Mouse (Mus musculus) liver, postnatal 0 days (tissue): ENCODE results near the gene Apol7a. TPM values are rescaled to one million over a fixed set of nuclear protein-coding genes. Genes with fewer than 3 reads are reported as not detected.

ENCODE experiments used
- ATAC-seq: fragments of 200-750 bp; cut with Nextera tagmentation; 2 replicates; pipeline ENCODE4 v1.8.0; 2017; ENCODE audit warnings: mild to moderate bottlenecking, moderate library complexity
- DNase-seq: peaks from one replicate; pipeline ENCODE4 v3.0.0-alpha.2; 2016
- H3K27ac ChIP-seq: fragments of 300-500 bp; sonication (generic); 2 replicates; pipeline ENCODE4 v1.5.1; 2014; ENCODE audit warnings: antibody characterized with exemption, moderate library complexity, mild to moderate bottlenecking, low read depth
- H3K27me3 ChIP-seq: fragments of 300-500 bp; sonication (generic); 2 replicates; pipeline ENCODE4 v1.6.1; 2014; ENCODE audit warnings: low read length, control low read depth, mixed read lengths; ENCODE audit not compliant: insufficient read depth
- H3K36me3 ChIP-seq: fragments of 300-500 bp; sonication (generic); replicated peaks from 2 replicates; pipeline ENCODE4 v1.6.1; 2014; ENCODE audit warnings: mild to moderate bottlenecking, control low read depth, low read length, moderate library complexity, mixed read lengths; ENCODE audit not compliant: insufficient read depth
- H3K4me1 ChIP-seq: fragments of 300-500 bp; sonication (generic); 2 replicates; pipeline ENCODE4 v1.6.1; 2014; ENCODE audit warnings: antibody characterized with exemption, mild to moderate bottlenecking, control low read depth; ENCODE audit not compliant: insufficient read depth
- H3K4me2 ChIP-seq: fragments of 300-500 bp; sonication (generic); 2 replicates; pipeline ENCODE4 v1.6.1; 2014; ENCODE audit warnings: low read depth, mild to moderate bottlenecking, low read length, moderate library complexity, mixed read lengths
- H3K4me3 ChIP-seq: fragments of 300-500 bp; sonication (generic); 2 replicates; pipeline ENCODE4 v1.5.1; 2014; ENCODE audit warnings: low read depth, low read length
- H3K9ac ChIP-seq: fragments of 300-500 bp; sonication (generic); replicated peaks from 2 replicates; pipeline ENCODE4 v1.6.1; 2014; ENCODE audit warnings: mild to moderate bottlenecking, moderate library complexity
- H3K9me3 ChIP-seq: fragments of 300-500 bp; sonication (generic); 2 replicates; pipeline ENCODE4 v1.6.1; 2016; ENCODE audit warnings: mild to moderate bottlenecking, control low read depth, low read length, mixed read lengths
- CTCF ChIP-seq: sonication (generic); IDR thresholded peaks from 2 replicates; pipeline ENCODE4 v1.5.1; 2016; ENCODE audit warnings: antibody characterized with exemption, low read depth
- EP300 ChIP-seq: IDR thresholded peaks from 2 replicates; pipeline ENCODE4 v1.6.1; 2016; ENCODE audit warnings: antibody characterized with exemption, low read depth, mild to moderate bottlenecking
- WGBS: fragments of 180-500 bp; shearing (Covaris S2); extraction: QIAGEN DNeasy Blood & Tissue Kit; methylation state at CpG from one replicate; pipeline ENCODE4 v1.1.7; 2014; ENCODE audit not compliant: insufficient replicate concordance; 5-methylcytosine and 5-hydroxymethylcytosine counted together
- polyA plus RNA-seq: library from polyadenylated mRNA; unstranded; fragments of >200 nt; fragmentation: Nextera tagmentation; extraction: Ambion mirVana; gene quantifications from 2 replicates; pipeline ENCODE4 v1.2.1, GENCODE M21; 2015

Gene Apol7a
- polyA plus RNA-seq, 1 experiment from 2014 or later, result 17.6 TPM

GRCm38 (mm10) chr15:77365700-77366570 lies 33.0 kb downstream of the Apol7a start:
- H3K36me3 ChIP-seq, result no peaks in the 10 kb centered on the region
- ATAC-seq (no peak), DNase-seq (no peak)
- no peaks in the 10 kb centered on the region for H3K27me3 ChIP-seq
- no peak overlapping the region for H3K4me2 ChIP-seq
- no peak overlapping the region for H3K4me3 ChIP-seq
- TF ChIP-seq CTCF (no peak), EP300 (no peak)
- WGBS, result 58% methylated on average over 9 of the region's 9 CpGs
- H3K9ac ChIP-seq, result no peak overlapping the region
- no peaks in the 10 kb centered on the region for H3K9me3 ChIP-seq
- no peak overlapping the region for H3K27ac ChIP-seq
- peaks cover 7% of the 10 kb centered on the region for H3K4me1 ChIP-seq

DNA sequence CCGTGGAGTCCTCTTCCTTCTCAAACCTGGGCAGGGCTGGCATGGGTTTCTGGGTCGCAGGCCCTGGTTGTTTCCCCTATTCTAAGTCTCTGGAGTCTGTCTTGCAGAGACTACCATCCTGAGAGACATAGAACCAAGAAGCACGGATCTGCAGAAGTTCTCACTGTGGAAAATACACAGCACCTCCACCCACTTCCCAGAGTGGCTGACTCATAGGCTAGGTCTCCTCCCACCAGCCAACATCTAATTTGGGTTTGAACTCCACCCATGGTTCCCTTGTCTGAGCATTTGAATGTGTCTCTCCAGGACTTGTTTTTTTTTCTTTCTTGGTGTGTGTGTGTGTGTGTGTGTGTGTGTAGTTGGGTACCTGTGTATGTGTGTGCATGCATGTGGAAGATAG lies 34.9 kb downstream of the Apol7a start:
- 66% methylated on average over 3 of the region's 3 CpGs for WGBS
- H3K9me3 ChIP-seq, result no peaks in the 10 kb centered on the region
- H3K27me3 ChIP-seq, result no peaks in the 10 kb centered on the region
- H3K27ac ChIP-seq, result no peak overlapping the region
- DNase-seq, result no peak
- ATAC-seq, result no peak
- no peak overlapping the region for H3K4me3 ChIP-seq
- H3K36me3 ChIP-seq, result no peaks in the 10 kb centered on the region
- peaks cover 7% of the 10 kb centered on the region for H3K4me1 ChIP-seq
- TF ChIP-seq CTCF (no peak), EP300 (no peak)
- H3K9ac ChIP-seq, result no peak overlapping the region
- H3K4me2 ChIP-seq, result no peak overlapping the region

DNA sequence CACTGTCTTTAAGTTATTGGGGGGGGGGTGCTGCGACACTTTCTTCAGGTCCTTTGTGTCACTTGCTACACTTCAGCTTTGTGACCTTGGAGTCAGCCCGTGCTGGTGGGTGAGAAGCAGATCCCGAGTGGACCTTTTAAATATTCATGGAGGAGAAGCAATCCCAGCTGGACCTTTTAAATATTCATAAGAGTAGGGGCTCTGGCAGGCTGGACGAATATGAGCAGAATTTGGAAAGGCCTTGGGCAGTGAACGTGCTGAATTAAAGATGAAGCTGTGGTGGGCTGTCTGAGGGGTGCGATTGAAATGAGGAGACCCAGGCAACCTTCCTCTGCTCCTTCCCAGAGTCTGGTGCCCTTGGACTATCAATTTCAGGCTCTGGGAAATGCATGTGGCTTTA lies 35.3 kb downstream of the Apol7a start:
- no peak overlapping the region for H3K27ac ChIP-seq
- TF ChIP-seq EP300 (no peak), CTCF (no peak)
- peaks cover 7% of the 10 kb centered on the region for H3K4me1 ChIP-seq
- DNase-seq (no peak), ATAC-seq (no peak)
- no peak overlapping the region for H3K4me2 ChIP-seq
- WGBS, result 62% methylated on average over 6 of the region's 6 CpGs
- H3K9me3 ChIP-seq, result no peaks in the 10 kb centered on the region
- H3K9ac ChIP-seq, result no peak overlapping the region
- no peaks in the 10 kb centered on the region for H3K36me3 ChIP-seq
- no peak overlapping the region for H3K4me3 ChIP-seq
- H3K27me3 ChIP-seq, result no peaks in the 10 kb centered on the region

- no peak overlapping the region for H3K4me3 ChIP-seq
- H3K4me1 ChIP-seq, result peaks cover 7% of the 10 kb centered on the region
- no peaks in the 10 kb centered on the region for H3K36me3 ChIP-seq
- DNase-seq, result no peak
- H3K27me3 ChIP-seq, result no peaks in the 10 kb centered on the region
- TF ChIP-seq EP300 (no peak), CTCF (no peak)
- H3K9me3 ChIP-seq, result no peaks in the 10 kb centered on the region
- WGBS, result 38% methylated on average over 5 of the region's 5 CpGs
- no peak overlapping the region for H3K27ac ChIP-seq
- no peak overlapping the region for H3K4me2 ChIP-seq
- no peak overlapping the region for H3K9ac ChIP-seq
- no peak for ATAC-seq
These were observed 36.0 kb downstream of the Apol7a start for GRCm38 (mm10) chr15:77362952-77363351.

- 0 out of 2 replicates have a peak, but pooled peaks cover under 1% of the 10 kb centered on the region for H3K4me1 ChIP-seq
- ATAC-seq, result no peak
- TF ChIP-seq CTCF, result no peak
- H3K9ac ChIP-seq, result no peak overlapping the region
- no peak overlapping the region for H3K27ac ChIP-seq
- 80% methylated on average over 8 of the region's 8 CpGs for WGBS
- H3K4me2 ChIP-seq, result no peak overlapping the region
- no peaks in the 10 kb centered on the region for H3K36me3 ChIP-seq
- H3K27me3 ChIP-seq, result no peaks in the 10 kb centered on the region
- no peaks in the 10 kb centered on the region for H3K9me3 ChIP-seq
- H3K4me3 ChIP-seq, result no peak overlapping the region
- no peak for DNase-seq
These were observed 39.0 kb downstream of the Apol7a start for GRCm38 (mm10) chr15:77359905-77360304.

DNA sequence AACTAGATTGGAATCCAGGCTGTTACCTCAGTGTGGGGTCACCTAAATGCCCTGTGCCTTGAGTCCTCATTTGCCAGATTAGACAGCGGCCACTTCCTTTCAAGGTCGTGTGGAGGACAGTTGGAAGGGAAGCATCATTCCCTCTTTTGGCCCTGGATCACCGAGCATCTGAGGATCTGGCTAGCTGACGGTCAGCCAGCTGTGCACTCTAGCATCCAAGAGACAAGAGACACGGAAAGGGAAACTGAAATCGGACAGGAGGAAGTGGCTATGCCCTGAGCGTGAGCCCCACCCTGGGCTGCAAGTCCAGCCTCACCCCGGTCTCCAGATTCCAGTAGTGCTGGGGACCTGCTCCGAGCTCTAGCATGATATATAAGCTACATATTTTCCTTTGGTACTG lies 39.4 kb downstream of the Apol7a start:
- no peak overlapping the region for H3K4me2 ChIP-seq
- TF ChIP-seq EP300 (no peak), CTCF (no peak)
- no peak for ATAC-seq
- no peaks in the 10 kb centered on the region for H3K9me3 ChIP-seq
- 61% methylated on average over 9 of the region's 9 CpGs for WGBS
- no peak overlapping the region for H3K9ac ChIP-seq
- no peaks in the 10 kb centered on the region for H3K36me3 ChIP-seq
- no peak overlapping the region for H3K27ac ChIP-seq
- H3K4me1 ChIP-seq, result 0 out of 2 replicates have a peak, but pooled peaks cover 5% of the 10 kb centered on the region
- no peak for DNase-seq
- H3K4me3 ChIP-seq, result no peak overlapping the region
- no peaks in the 10 kb centered on the region for H3K27me3 ChIP-seq
